Mouse (Mus musculus) hindbrain, embryonic 12.5 days (tissue): ENCODE measurements at regions not wholly inside any gene's neighbourhood (a gene's known extent, or its start where the extent isn't known, plus 50 kb on each side); places are given as distances from the start of the nearest gene placed in this dataset.

Experiments
- ATAC-seq: fragments of 200-750 bp; cut with Nextera tagmentation; 2 replicates; pipeline ENCODE4 v1.8.0; 2017; ENCODE audit warnings: moderate TSS enrichment; ENCODE audit not compliant: low FRiP score
- H3K27ac ChIP-seq: fragments of 300-500 bp; sonication (generic); 2 replicates; pipeline ENCODE4 v1.5.1; 2016; ENCODE audit warnings: mild to moderate bottlenecking
- H3K27me3 ChIP-seq: fragments of 300-500 bp; sonication (generic); 2 replicates; pipeline ENCODE4 v1.6.1; 2016; ENCODE audit warnings: mild to moderate bottlenecking
- H3K36me3 ChIP-seq: fragments of 300-500 bp; sonication (generic); 2 replicates; pipeline ENCODE4 v1.6.1; 2016; ENCODE audit warnings: mild to moderate bottlenecking
- H3K4me1 ChIP-seq: fragments of 300-500 bp; sonication (generic); 2 replicates; pipeline ENCODE4 v1.6.1; 2016
- H3K4me2 ChIP-seq: fragments of 300-500 bp; sonication (generic); replicated peaks from 2 replicates; pipeline ENCODE4 v1.6.1; 2016; ENCODE audit warnings: mild to moderate bottlenecking
- H3K4me3 ChIP-seq: fragments of 300-500 bp; sonication (generic); 2 replicates; pipeline ENCODE4 v1.5.1; 2016; ENCODE audit warnings: mild to moderate bottlenecking
- H3K9ac ChIP-seq: fragments of 300-500 bp; sonication (generic); 2 replicates; pipeline ENCODE4 v1.6.1; 2016; ENCODE audit warnings: mild to moderate bottlenecking, moderate library complexity
- H3K9me3 ChIP-seq: fragments of 300-500 bp; sonication (generic); replicated peaks from 2 replicates; pipeline ENCODE4 v1.6.1; 2016; ENCODE audit warnings: mild to moderate bottlenecking
- WGBS: fragments of 180-500 bp; shearing (Covaris S2); methylation state at CpG from one replicate; pipeline ENCODE4 v1.1.7; 2016; 5-methylcytosine and 5-hydroxymethylcytosine counted together

DNA sequence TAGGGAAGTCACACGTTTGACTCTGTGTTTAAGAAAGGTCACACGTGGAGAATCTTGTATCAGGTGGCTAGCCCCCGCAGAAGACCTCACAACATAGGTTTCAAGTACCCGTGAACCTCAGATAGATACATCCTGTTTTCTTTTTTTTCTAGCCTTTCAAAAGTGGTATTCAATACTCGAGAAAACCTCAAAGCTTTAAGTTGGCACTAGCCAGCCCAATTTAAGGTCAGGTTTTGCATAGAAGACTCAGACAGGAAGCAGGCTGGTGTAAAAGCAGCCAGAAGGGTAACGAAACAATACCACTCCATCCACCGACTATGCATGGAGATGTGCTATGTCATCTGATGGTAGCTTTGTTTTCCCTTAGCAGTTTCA, 174.8 kb upstream of the Cxcr4 start:
- no peaks in the 10 kb centered on the region for H3K36me3 ChIP-seq
- H3K9me3 ChIP-seq: no peaks in the 10 kb centered on the region
- no peak overlapping the region for H3K4me2 ChIP-seq
- no peak for ATAC-seq
- no peak overlapping the region for H3K4me3 ChIP-seq
- H3K27ac ChIP-seq: no peak overlapping the region
- no peak overlapping the region for H3K9ac ChIP-seq
- H3K27me3 ChIP-seq: no peaks in the 10 kb centered on the region
- H3K4me1 ChIP-seq: no peaks in the 10 kb centered on the region
- WGBS: 85% methylated on average over 7 of the region's 7 CpGs

- ATAC-seq: no peak
- Histone ChIP-seq H3K36me3 (no peaks in the 10 kb centered on the region), H3K4me3 (no peak overlapping the region), H3K9me3 (no peaks in the 10 kb centered on the region), H3K9ac (no peak overlapping the region), H3K4me2 (no peak overlapping the region), H3K4me1 (no peaks in the 10 kb centered on the region), H3K27ac (no peak overlapping the region), H3K27me3 (no peaks in the 10 kb centered on the region)
- 62% methylated on average over 7 of the region's 7 CpGs for WGBS
Measured at GRCm38 (mm10) chr1:128766193-128766893, 174.2 kb upstream of the Cxcr4 start.

DNA sequence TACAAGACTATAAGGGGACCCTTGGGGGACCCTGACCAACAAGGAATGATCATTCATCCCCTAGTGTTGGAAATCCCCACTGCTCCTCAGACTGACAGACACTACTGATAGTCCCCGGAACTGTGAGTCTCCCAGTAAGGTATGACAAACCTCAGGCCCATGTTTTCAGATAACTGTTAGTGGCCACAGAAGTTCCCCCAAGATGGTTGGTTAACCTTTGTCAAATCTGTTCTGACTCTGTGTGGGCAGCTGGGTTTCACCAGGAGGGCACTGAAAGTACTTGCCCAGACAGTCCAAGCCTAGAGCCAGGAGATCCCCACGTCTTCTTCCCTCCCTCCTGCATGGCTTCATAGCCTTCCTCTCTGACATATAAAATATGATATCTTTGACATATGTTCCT, 173.5 kb upstream of the Cxcr4 start:
- no peaks in the 10 kb centered on the region for H3K9me3 ChIP-seq
- H3K27ac ChIP-seq: no peak overlapping the region
- H3K4me3 ChIP-seq: no peak overlapping the region
- no peaks in the 10 kb centered on the region for H3K36me3 ChIP-seq
- no peak overlapping the region for H3K9ac ChIP-seq
- no peak for ATAC-seq
- H3K4me2 ChIP-seq: no peak overlapping the region
- H3K27me3 ChIP-seq: no peaks in the 10 kb centered on the region
- WGBS: 78% methylated on average over 2 of the region's 2 CpGs
- no peaks in the 10 kb centered on the region for H3K4me1 ChIP-seq

GRCm38 (mm10) chr1:128765142-128765541, 173.0 kb upstream of the Cxcr4 start:
- no peaks in the 10 kb centered on the region for H3K4me1 ChIP-seq
- H3K27me3 ChIP-seq: no peaks in the 10 kb centered on the region
- H3K27ac ChIP-seq: no peak overlapping the region
- ATAC-seq: no peak
- 90% methylated on average over 3 of the region's 3 CpGs for WGBS
- no peak overlapping the region for H3K9ac ChIP-seq
- no peaks in the 10 kb centered on the region for H3K9me3 ChIP-seq
- no peak overlapping the region for H3K4me3 ChIP-seq
- no peak overlapping the region for H3K4me2 ChIP-seq
- no peaks in the 10 kb centered on the region for H3K36me3 ChIP-seq

DNA sequence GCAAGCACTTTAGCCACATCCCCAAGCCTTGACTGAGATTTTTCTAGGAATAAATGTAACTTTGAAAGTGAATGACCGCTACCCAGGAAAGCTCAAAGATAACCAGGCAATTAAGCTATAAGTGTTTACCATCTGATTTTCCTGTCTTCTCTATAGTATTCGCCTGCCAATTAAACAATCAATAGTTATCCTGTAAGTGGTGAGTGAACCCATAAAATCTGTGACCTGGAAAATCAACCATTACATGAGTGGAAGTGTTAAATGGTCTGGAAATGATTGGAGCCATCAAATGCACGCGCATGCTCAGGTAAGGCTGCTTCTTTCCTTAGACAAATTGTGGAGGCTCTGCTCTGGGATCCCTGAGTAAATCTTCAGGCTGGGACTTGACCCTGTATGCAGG, 170.8 kb upstream of the Cxcr4 start:
- Histone ChIP-seq H3K36me3 (no peaks in the 10 kb centered on the region), H3K4me1 (peaks cover 3% of the 10 kb centered on the region; the same call in 1 of the 2 replicates), H3K9ac (no peak overlapping the region), H3K9me3 (no peaks in the 10 kb centered on the region), H3K27ac (no peak overlapping the region), H3K4me3 (no peak overlapping the region), H3K27me3 (no peaks in the 10 kb centered on the region), H3K4me2 (no peak overlapping the region)
- WGBS: 78% methylated on average over 4 of the region's 4 CpGs
- ATAC-seq: no peak

- Histone ChIP-seq H3K27ac (no peak overlapping the region), H3K4me2 (no peak overlapping the region), H3K4me3 (no peak overlapping the region), H3K9me3 (no peaks in the 10 kb centered on the region), H3K36me3 (no peaks in the 10 kb centered on the region), H3K4me1 (peaks cover 3% of the 10 kb centered on the region; the same call in 1 of the 2 replicates), H3K9ac (no peak overlapping the region), H3K27me3 (no peaks in the 10 kb centered on the region)
- no peak for ATAC-seq
- WGBS: 77% methylated on average over 5 of the region's 5 CpGs
Measured at GRCm38 (mm10) chr1:128762076-128762475, 170.0 kb upstream of the Cxcr4 start.

GRCm38 (mm10) chr1:128758802-128759481, 166.8 kb upstream of the Cxcr4 start:
- Histone ChIP-seq H3K27me3 (no peaks in the 10 kb centered on the region), H3K4me3 (no peak overlapping the region), H3K9ac (no peak overlapping the region), H3K27ac (peak overlapping the region; percentile 18; the same call in 1 of the 2 replicates), H3K9me3 (no peaks in the 10 kb centered on the region), H3K4me1 (peaks cover 3% of the 10 kb centered on the region; the same call in 1 of the 2 replicates), H3K36me3 (no peaks in the 10 kb centered on the region), H3K4me2 (no peak overlapping the region)
- ATAC-seq: peak; percentile 57
- 73% methylated on average over 11 of the region's 11 CpGs for WGBS

GRCm38 (mm10) chr1:128758294-128758801, 166.3 kb upstream of the Cxcr4 start:
- Histone ChIP-seq H3K4me1 (peaks cover 7% of the 10 kb centered on the region; the same call in 1 of the 2 replicates), H3K9ac (no peak overlapping the region), H3K27ac (peak overlapping the region; percentile 18; the same call in 1 of the 2 replicates), H3K9me3 (no peaks in the 10 kb centered on the region), H3K36me3 (no peaks in the 10 kb centered on the region), H3K27me3 (no peaks in the 10 kb centered on the region), H3K4me2 (no peak overlapping the region), H3K4me3 (no peak overlapping the region)
- no peak for ATAC-seq
- 69% methylated on average over 13 of the region's 13 CpGs for WGBS

- peaks cover 5% of the 10 kb centered on the region; the same call in 1 of the 2 replicates for H3K4me1 ChIP-seq
- 0 out of 2 replicates have a peak, but pooled peaks have one; percentile 54 for ATAC-seq
Measured at GRCm38 (mm10) chr1:128753427-128754012, 161.4 kb upstream of the Cxcr4 start.

GRCm38 (mm10) chr1:128749437-128749994, 157.4 kb upstream of the Cxcr4 start:
- H3K4me3 ChIP-seq: no peak overlapping the region
- no peak overlapping the region for H3K27ac ChIP-seq
- WGBS: 70% methylated on average over 5 of the region's 5 CpGs
- no peak overlapping the region for H3K9ac ChIP-seq
- no peaks in the 10 kb centered on the region for H3K36me3 ChIP-seq
- H3K9me3 ChIP-seq: no peaks in the 10 kb centered on the region
- H3K27me3 ChIP-seq: no peaks in the 10 kb centered on the region
- no peak overlapping the region for H3K4me2 ChIP-seq
- no peak for ATAC-seq
- peaks cover 4% of the 10 kb centered on the region; the same call in 1 of the 2 replicates for H3K4me1 ChIP-seq

More at GRCm38 (mm10) chr1:128753427-128754012, 161.4 kb upstream of the Cxcr4 start:
- H3K27ac ChIP-seq: no peak overlapping the region
- H3K4me2 ChIP-seq: no peak overlapping the region
- H3K36me3 ChIP-seq: no peaks in the 10 kb centered on the region
- no peaks in the 10 kb centered on the region for H3K27me3 ChIP-seq
- WGBS: 49% methylated on average over 3 of the region's 3 CpGs
- no peak overlapping the region for H3K4me3 ChIP-seq
- H3K9ac ChIP-seq: no peak overlapping the region
- no peaks in the 10 kb centered on the region for H3K9me3 ChIP-seq

DNA sequence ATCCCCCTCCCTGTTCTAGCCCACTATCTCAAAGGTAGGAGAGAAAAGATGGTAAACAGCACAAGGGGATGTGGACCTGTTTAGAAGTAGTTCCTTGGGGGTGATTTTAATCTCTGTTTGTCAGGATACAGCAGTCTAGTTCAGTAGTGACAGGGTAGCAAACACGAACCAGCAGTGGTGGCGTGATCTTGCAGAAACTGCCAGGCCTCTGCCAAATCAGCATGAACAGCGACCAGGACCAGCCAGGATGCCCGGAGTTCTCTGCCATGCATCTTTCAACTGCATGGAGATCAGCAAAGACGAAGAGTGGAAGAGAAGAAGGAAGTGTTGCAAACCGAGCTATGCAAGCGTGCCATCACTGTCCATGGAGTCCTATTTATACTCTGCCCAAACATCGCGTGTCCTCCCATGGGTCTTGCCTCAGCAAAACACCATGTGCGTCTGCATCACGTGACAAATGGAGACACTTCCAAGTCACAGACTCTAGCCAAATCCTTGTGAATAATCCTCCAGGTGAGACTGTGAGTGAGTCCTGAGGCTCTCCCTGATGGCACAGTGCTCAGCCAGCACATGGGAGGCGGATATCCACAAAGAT, 155.2 kb upstream of the Cxcr4 start:
- ATAC-seq: no peak
- no peaks in the 10 kb centered on the region for H3K27me3 ChIP-seq
- WGBS: 94% methylated on average over 12 of the region's 12 CpGs
- no peaks in the 10 kb centered on the region for H3K9me3 ChIP-seq
- no peak overlapping the region for H3K27ac ChIP-seq
- H3K9ac ChIP-seq: no peak overlapping the region
- no peak overlapping the region for H3K4me2 ChIP-seq
- no peaks in the 10 kb centered on the region for H3K4me1 ChIP-seq
- no peak overlapping the region for H3K4me3 ChIP-seq
- H3K36me3 ChIP-seq: no peaks in the 10 kb centered on the region

- Histone ChIP-seq H3K4me2 (no peak overlapping the region), H3K27me3 (no peaks in the 10 kb centered on the region), H3K4me3 (no peak overlapping the region), H3K9me3 (no peaks in the 10 kb centered on the region), H3K9ac (no peak overlapping the region), H3K36me3 (no peaks in the 10 kb centered on the region), H3K4me1 (no peaks in the 10 kb centered on the region), H3K27ac (no peak overlapping the region)
- 60% methylated on average over 3 of the region's 3 CpGs for WGBS
- ATAC-seq: no peak
Measured at GRCm38 (mm10) chr1:128746461-128747009, 154.4 kb upstream of the Cxcr4 start.
